In the genomic region with DNA sequence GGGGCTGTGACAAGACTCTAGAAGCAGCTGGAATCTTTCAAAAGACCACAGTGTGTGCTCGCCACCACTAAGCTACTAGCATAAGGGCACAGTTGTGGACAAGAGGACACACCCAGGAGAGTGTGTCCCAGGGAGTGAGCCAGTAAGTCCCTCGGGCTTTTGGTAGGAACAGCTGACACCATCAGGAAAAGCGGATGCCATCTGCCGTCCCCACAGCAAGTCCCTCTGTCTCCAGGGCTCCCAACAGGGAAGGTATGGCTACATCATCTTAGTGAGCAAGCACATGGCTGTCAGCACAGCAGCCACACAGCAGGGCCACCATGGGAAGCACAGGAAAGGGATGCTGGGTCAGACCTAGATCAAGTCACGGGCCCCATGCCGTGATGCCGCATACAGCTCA, we compare ENCODE assay signal across 37 mouse cellular contexts. TPM values are rescaled to one million over a fixed set of nuclear protein-coding genes. Genes with fewer than 3 reads are reported as not detected.
DNase-seq lines count a peak whose midpoint lies in the region; ATAC-seq and TF ChIP-seq lines count a peak whose summit lies in the region.
"Had no signal": no experiment of that assay in that cellular context is flagged by ENCODE, and none has a peak within 500 bp of the region (broad histone marks: within the 10 kb centered on the region; RNA-seq: fewer than 3 reads in every experiment).

No protein-coding gene starts in this region.

- H3K9ac ChIP-seq in intestine, embryonic 16.5 days (ENCODE audit: low read depth, low read length), result no peak overlapping the region
- H3K9ac ChIP-seq: heart, embryonic 15.5 days; hindbrain, embryonic 12.5 days; liver, embryonic 14.5 days; neural tube, embryonic 15.5 days had no signal

- intact Hi-C loops in left cerebral cortex, postnatal 25 days (cut with DNase I), result no loop called here

- ATAC-seq in intestine, embryonic 16.5 days, result no peak
- ATAC-seq: CD4-positive, CD25-positive, alpha-beta regulatory T cell, adult 4 months; forebrain, embryonic 16.5 days; intestine, postnatal 0 days; midbrain, embryonic 16.5 days had no signal

- peaks cover 11% of the 10 kb centered on the region for H3K36me3 ChIP-seq in intestine, embryonic 16.5 days (ENCODE audit: control insufficient read depth, insufficient read depth, low read length)

- no peaks in the 10 kb centered on the region for H3K9me3 ChIP-seq in intestine, embryonic 16.5 days (ENCODE audit: control insufficient read depth, low read length)
- H3K9me3 ChIP-seq: heart, embryonic 10.5 days; heart, embryonic 15.5 days; hindbrain, embryonic 12.5 days; neural tube, embryonic 15.5 days had no signal

- H3K4me3 ChIP-seq in cerebellum, adult 2 months (replicated peaks; ENCODE audit: insufficient read depth, low read depth, low read length), result no peak overlapping the region
- no peak overlapping the region for H3K4me3 ChIP-seq in layer of hippocampus, adult 2 months
- H3K4me3 ChIP-seq in intestine, embryonic 16.5 days (ENCODE audit: low read length), result no peak overlapping the region
- H3K4me3 ChIP-seq: erythroblast, embryonic 14.5 days; heart, embryonic 10.5 days; heart, embryonic 15.5 days; hindbrain, embryonic 12.5 days; neural tube, embryonic 15.5 days had no signal

- no peak overlapping the region for H3K4me2 ChIP-seq in intestine, embryonic 16.5 days (ENCODE audit: low read depth, low read length)
- H3K4me2 ChIP-seq: heart, embryonic 15.5 days; hindbrain, embryonic 12.5 days; neural tube, embryonic 15.5 days had no signal

- WGBS in cerebellum, adult 2 months, result 46% methylated on average over 7 of the region's 7 CpGs
- WGBS in intestine, embryonic 16.5 days, result 87% methylated on average over 7 of the region's 7 CpGs

- no peak for TF ChIP-seq POLR2A in cerebellum, adult 2 months (IDR thresholded peaks at IDR 0.05; ENCODE audit: borderline replicate concordance, insufficient read depth, low read length)

- H3K27ac ChIP-seq in cerebellum, adult 2 months (ENCODE audit: insufficient read depth, low read length), result 0 out of 2 replicates have a peak overlapping the region, but pooled peaks have one; percentile 10
- H3K27ac ChIP-seq in layer of hippocampus, adult 2 months, result peak overlapping the region; percentile 69
- no peak overlapping the region for H3K27ac ChIP-seq in intestine, embryonic 16.5 days (ENCODE audit: low read length)
- H3K27ac ChIP-seq: heart, embryonic 15.5 days; hindbrain, embryonic 12.5 days; liver, embryonic 14.5 days; macrophage; neural tube, embryonic 15.5 days had no signal

- TF ChIP-seq CTCF in cerebellum, adult 2 months (IDR thresholded peaks at IDR 0.05; ENCODE audit: borderline replicate concordance, insufficient read depth, low read depth, low read length), result no peak
- TF ChIP-seq CTCF in layer of hippocampus, adult 2 months (conservative IDR thresholded peaks at IDR 0.05), result no peak

- no peaks in the 10 kb centered on the region for H3K27me3 ChIP-seq in cerebellum, adult 2 months (ENCODE audit: control insufficient read depth, insufficient read depth, low read length)
- H3K27me3 ChIP-seq in intestine, embryonic 16.5 days (replicated peaks; ENCODE audit: control insufficient read depth, insufficient read depth, low read length), result no peaks in the 10 kb centered on the region
- H3K27me3 ChIP-seq: heart, embryonic 15.5 days; hindbrain, embryonic 12.5 days; neural tube, embryonic 15.5 days had no signal

- peak; percentile 37 to 52 for DNase-seq in cerebellum, adult 2 months
- no peak for DNase-seq in cerebellum, postnatal 14 days
- no peak for DNase-seq in layer of hippocampus, adult 2 months (ENCODE audit: low spot score in 2 of 2)
- DNase-seq in layer of hippocampus, postnatal 36 days, result no peak
- peak; percentile 48 for DNase-seq in brain, adult 2 months (ENCODE audit: low read depth, low spot score)
- peak; percentile 44 to 46 for DNase-seq in cerebellum, postnatal 25 days
- DNase-seq in left cerebral cortex, postnatal 25 days (ENCODE audit: low spot score in 2 of 2), result no peak
- DNase-seq: adrenal gland, postnatal 14 days; gastrocnemius, postnatal 10 days; kidney, adult 9 months; kidney, postnatal 10 days; layer of hippocampus, adult 9-11 months; lung, adult 2 months; lung, postnatal 10 days; retina, postnatal 1 day; right cerebral cortex, postnatal 14 days had no signal

- peaks cover 8% of the 10 kb centered on the region for H3K4me1 ChIP-seq in cerebellum, adult 2 months (ENCODE audit: control insufficient read depth, insufficient read depth, low read length)
- H3K4me1 ChIP-seq in intestine, embryonic 16.5 days (ENCODE audit: control insufficient read depth, insufficient read depth, low read length), result no peaks in the 10 kb centered on the region
- H3K4me1 ChIP-seq: neural tube, embryonic 15.5 days had no signal

RNA-seq across cellular contexts. Expression of a gene that starts 15.1 kb away (rescaled TPM):
- 26.7 and 28.0 TPM in 2 replicates for polyA plus RNA-seq in cerebellum, adult 2 months (2012; rRNA removed)
- total RNA-seq in layer of hippocampus, adult 2 months (2021), result 10 to 100 TPM; 34.9 to 37.9 TPM
- 10 to 100 TPM; 35.1 to 36.5 TPM for total RNA-seq in layer of hippocampus, postnatal 36 days (2021)
- 10 to 100 TPM; 28.3 to 36.4 TPM for total RNA-seq in left cerebral cortex, postnatal 25 days (2021)
- 7.2 and 7.5 TPM in 2 replicates for polyA plus RNA-seq in intestine, embryonic 16.5 days (2015; fragmentation: Nextera tagmentation; extraction: Ambion mirVana)

RNA-seq across cellular contexts. Expression of a gene that starts 17.7 kb away (rescaled TPM):
- polyA plus RNA-seq in cerebellum, adult 2 months (2012; rRNA removed), result 3.7 and 4.9 TPM in 2 replicates
- 1 to 10 TPM; 5.5 to 5.9 TPM for total RNA-seq in layer of hippocampus, adult 2 months (2021)
- total RNA-seq in layer of hippocampus, postnatal 36 days (2021), result 1 to 10 TPM; 5.9 to 7.5 TPM
- 1 to 10 TPM; 5.5 to 6.1 TPM for total RNA-seq in left cerebral cortex, postnatal 25 days (2021)
- 11.4 and 11.9 TPM in 2 replicates for polyA plus RNA-seq in intestine, embryonic 16.5 days (2015; fragmentation: Nextera tagmentation; extraction: Ambion mirVana)

RNA-seq across cellular contexts. Expression of a gene that starts 24.4 kb away (rescaled TPM):
- polyA plus RNA-seq in cerebellum, adult 2 months (2012; rRNA removed), result not detected in 2 replicates
- not detected for total RNA-seq in layer of hippocampus, adult 2 months (2021)
- total RNA-seq in layer of hippocampus, postnatal 36 days (2021), result not detected
- total RNA-seq in left cerebral cortex, postnatal 25 days (2021), result not detected
- polyA plus RNA-seq in intestine, embryonic 16.5 days (2015; fragmentation: Nextera tagmentation; extraction: Ambion mirVana), result not detected in 2 replicates
- total RNA-seq: adrenal gland, postnatal 14 days; gastrocnemius, postnatal 10 days; heart, postnatal 25 days; left cerebral cortex, adult 18-20 months; left cerebral cortex, postnatal 14 days; megakaryocyte-erythroid progenitor cell, adult 5-6 weeks had no signal
- polyA plus RNA-seq: cortical plate, adult 2 months; erythroblast, embryonic 14.5 days; forebrain, embryonic 11.5 days; forebrain, embryonic 16.5 days; gonadal fat pad, adult 2 months; heart, embryonic 10.5 days; heart, embryonic 15.5 days; hindbrain, embryonic 12.5 days; intestine, postnatal 0 days; liver, embryonic 14.5 days; lung, adult 2 months; macrophage; midbrain, embryonic 16.5 days; neural tube, embryonic 15.5 days; small intestine, adult 2 months; stomach, embryonic 14.5 days had no signal

RNA-seq across cellular contexts. Expression of a gene that starts 32.6 kb away (rescaled TPM):
- polyA plus RNA-seq in cerebellum, adult 2 months (2012; rRNA removed), result 1.4 and 1.8 TPM in 2 replicates
- 1 to 10 TPM; 2.3 to 2.9 TPM for total RNA-seq in layer of hippocampus, adult 2 months (2021)
- 1 to 10 TPM; 1.8 to 2.4 TPM for total RNA-seq in layer of hippocampus, postnatal 36 days (2021)
- total RNA-seq in left cerebral cortex, postnatal 25 days (2021), result 1 to 10 TPM; 2.0 to 2.4 TPM
- 1.8 TPM in 2 replicates for polyA plus RNA-seq in intestine, embryonic 16.5 days (2015; fragmentation: Nextera tagmentation; extraction: Ambion mirVana)
- polyA plus RNA-seq: erythroblast, embryonic 14.5 days had no signal

Comparison
In these comparisons a context has a peak if more than half of its experiments do, and no peak if none do; other contexts are left out.
1. DNase-seq: peak in cerebellum, adult 2 months (2 of 2), brain, adult 2 months (single experiment) and cerebellum, postnatal 25 days (2 of 2); none in cerebellum, postnatal 14 days (0 of 2), layer of hippocampus, adult 2 months (0 of 2), layer of hippocampus, postnatal 36 days (0 of 2) and left cerebral cortex, postnatal 25 days (0 of 2).